Mouse (Mus musculus) kidney, postnatal 14 days (tissue): ENCODE results near the gene E330034G19Rik.

ENCODE experiments used
- DNase-seq: peaks from one replicate; pipeline ENCODE4 v3.0.0; 2022; ENCODE audit warnings: mixed read lengths

The E330034G19Rik gene

DNA sequence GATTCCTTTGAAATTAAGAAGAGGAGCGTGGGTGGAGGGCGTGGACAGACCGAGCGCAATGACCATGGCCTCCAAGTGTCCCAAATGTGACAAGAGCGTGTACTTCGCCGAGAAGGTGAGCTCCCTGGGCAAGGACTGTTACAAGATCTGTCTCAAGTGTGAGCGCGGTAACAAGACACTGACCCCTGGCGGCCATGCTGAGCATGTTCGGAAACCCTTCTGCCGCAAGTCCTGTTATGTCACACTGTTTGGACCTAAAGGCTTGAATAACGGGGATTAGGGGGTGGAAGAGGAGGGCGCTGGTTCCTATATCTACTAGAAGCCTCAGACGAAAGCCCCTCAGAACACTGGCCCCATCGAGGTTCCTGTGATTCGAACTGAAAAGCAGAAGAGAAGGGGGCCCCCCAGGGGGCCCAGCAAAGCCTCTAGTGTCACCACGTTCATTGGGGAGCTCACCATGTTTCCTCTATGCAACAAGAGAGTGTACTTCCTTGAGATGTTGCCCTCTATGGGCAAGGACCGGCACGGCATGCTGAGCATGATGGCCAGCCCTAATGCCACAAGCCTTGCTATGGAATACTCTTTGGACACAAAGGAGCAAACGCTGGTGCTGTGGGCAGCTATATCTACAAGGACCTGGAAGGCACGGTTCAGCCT is 65.4 kb downstream of the E330034G19Rik start:
- peak; percentile 41 for DNase-seq
